Mouse (Mus musculus): ENCODE results near the gene Mcm2.

- TF ChIP-seq MYOD1 (IDR thresholded peaks at IDR 0.05; ENCODE audit: control insufficient read depth in 1 of 3, insufficient read length in 2 of 3, low read depth in 2 of 3) (no peak), POLR2A (IDR thresholded peaks at IDR 0.05; ENCODE audit: insufficient read length, low read depth) (no peak)
Measured at GRCm38 (mm10) chr6:88857830-88858229, 40.8 kb downstream of the Mcm2 start.
